Mouse (Mus musculus) left cerebral cortex, postnatal 36 days (tissue): ENCODE results near the gene Sv2b. TPM values are rescaled to one million over a fixed set of nuclear protein-coding genes. Genes with fewer than 3 reads are reported as not detected.

Experiments
- DNase-seq, 2 experiments: peaks; one replicate each; pipeline ENCODE4 v3.0.0; 2021 to 2022; ENCODE audit warnings: low spot score in 2 of 2, mixed read lengths in 1 of 2
- intact Hi-C: fragments of 180-260 bp; cut with DNase I; formaldehyde crosslinking; loops from one replicate; pipeline ENCODE4 v1.15.1; 2025
- total RNA-seq, 2 experiments: library from RNA; stranded (reverse); gene quantifications; 2 replicates each; pipeline ENCODE4 v1.2.3; 2021

Sv2b gene
- total RNA-seq, 2 experiments from 2014 or later: 371 to 401 TPM

- DNase-seq: no peak
- intact Hi-C loops: loop anchor here (1.0 to 10.0 kb wide), 2 partner anchors 231 to 420 kb away; no protein-coding TSS in a partner anchor
Measured at GRCm38 (mm10) chr7:75134710-75135617, 174.1 kb downstream of the Sv2b start.

DNA sequence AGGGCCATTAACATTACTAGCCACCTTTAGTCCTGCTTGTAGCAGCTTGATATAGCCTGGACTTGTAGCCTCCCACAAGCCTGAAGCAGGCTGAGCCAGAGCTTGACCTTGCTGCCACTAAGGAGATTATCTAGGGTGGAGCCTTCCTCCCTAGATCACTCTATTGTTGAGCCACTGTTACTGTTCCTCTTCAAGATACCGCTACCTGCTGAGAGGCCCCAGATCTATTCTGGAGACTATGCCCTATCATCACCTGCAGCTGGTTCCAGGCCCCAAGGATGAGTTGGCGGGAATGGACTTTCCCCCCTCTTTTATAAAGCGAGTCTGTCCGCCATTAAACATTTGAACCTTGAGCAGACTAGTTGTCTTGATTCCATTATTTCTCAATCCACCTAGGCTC lies 181.0 kb downstream of the Sv2b start:
- DNase-seq: no peak
- intact Hi-C loops: no loop called here

- no peak for DNase-seq
- intact Hi-C loops: no loop called here
Measured at GRCm38 (mm10) chr7:75124067-75124466, 185.0 kb downstream of the Sv2b start.

DNA sequence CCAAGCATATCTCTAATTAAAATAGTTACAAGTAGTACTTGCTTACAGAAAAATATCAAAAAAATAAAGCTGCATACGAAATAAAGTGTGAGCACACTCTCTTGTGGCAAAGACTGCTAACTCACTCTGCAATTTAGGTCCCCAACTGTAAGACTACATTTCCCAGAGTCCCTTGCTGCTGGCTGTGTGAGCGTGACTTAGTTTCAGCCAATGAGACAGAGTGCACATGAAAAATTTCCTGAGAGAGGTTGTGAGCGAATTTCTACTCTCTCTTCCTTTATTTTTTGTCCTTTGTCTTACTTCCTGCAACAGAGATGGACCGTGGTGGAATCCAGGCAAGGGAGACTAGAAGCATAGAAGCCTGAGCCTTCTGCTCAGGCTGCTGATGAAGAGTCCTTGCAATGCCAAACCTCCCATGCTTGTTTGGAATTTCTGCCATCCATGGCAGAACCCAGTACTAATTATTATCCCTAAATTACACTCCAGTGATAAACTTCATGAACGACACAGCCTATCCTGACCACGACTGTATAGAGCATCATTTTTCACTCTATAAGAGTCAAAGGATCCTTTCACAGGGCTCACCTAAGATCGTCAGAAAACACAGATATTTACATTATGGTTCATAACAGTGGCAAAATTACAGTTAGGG lies 190.9 kb downstream of the Sv2b start:
- no peak for DNase-seq
- intact Hi-C loops: no loop called here

DNA sequence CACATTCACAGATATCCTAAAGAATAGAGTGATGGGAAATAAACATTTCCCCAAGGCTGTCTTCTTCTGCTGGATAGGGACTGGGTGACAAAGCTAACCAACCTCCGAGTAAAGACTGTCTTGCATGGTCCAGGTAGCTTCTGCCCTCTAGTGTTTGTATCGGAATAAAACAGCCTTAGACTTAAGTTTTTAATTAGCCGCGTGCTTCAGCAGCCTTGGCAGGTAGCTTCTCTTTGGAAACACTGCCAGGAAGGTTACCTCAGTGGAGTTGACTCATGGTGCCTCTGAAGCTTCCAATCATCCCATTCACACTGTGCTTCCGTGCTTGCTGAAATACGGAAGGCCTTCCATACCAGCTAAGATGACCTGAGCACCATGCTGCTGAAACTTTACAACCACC lies 198.4 kb downstream of the Sv2b start:
- intact Hi-C loops: loop anchor here (2.0 kb wide), 2 partner anchors 556 to 740 kb away; partner anchors contain the start of gene Slco3a1
- peak in 1 of 2 experiments; percentile 18 for DNase-seq

DNA sequence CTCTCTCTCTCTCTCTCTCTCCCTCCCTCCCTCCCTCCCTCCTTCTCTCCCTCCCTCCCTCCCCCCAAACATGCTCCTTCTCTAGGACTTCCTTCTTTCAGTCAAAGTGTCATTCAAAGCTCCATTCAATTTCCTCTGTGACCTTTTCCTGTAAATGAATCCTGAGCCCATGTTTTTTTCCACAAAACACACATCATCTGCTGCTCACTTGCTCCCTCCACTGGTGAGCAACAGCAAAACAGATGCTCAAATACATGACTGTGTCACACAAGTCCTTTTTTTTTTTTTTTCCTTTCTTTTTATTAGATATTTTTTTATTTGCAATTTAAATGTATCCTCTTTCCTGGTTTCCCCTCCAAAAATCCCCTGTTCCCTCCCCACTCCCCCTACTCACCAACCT lies 201.6 kb downstream of the Sv2b start:
- intact Hi-C loops: no loop called here
- peak in 1 of 2 experiments; percentile 20 for DNase-seq

- no peak for DNase-seq
- intact Hi-C loops: no loop called here
Measured at GRCm38 (mm10) chr7:75103900-75104299, 205.2 kb downstream of the Sv2b start.

DNA sequence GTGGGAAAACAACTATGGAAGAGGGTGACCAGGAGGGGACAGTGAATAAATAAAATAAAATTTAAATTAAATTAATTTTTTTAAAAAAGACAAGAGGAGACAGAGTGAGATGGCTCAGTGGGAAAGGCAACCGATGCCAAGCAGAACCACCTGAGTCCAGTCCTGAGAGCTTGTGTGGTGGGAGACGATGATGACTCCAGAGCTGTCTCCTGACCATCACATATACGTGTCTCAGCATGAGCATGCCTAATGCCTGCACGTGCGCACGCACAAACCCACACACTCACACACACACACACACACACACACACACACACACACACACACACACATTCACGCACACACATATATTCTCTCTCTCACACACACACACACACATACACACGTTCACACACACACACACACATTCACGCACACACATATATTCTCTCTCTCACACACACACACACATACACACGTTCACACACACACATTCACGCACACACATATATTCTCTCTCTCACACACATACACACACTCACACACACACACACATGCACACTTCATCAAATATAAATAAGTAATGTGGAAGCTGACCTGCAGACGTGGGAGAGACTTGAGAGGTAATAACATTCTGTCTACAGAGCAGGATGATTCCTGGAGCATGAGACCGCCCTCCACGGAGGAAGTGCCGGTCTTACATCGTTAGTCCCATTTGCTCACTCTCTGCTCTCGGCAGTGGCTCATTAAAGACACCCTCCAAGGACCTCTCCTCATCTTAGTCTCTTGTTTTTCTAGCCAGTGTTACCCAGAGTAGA lies 206.3 kb downstream of the Sv2b start:
- no peak for DNase-seq
- intact Hi-C loops: no loop called here

GRCm38 (mm10) chr7:75085473-75085872 lies 223.6 kb downstream of the Sv2b start:
- intact Hi-C loops: no loop called here
- DNase-seq: no peak

GRCm38 (mm10) chr7:75080163-75080562 lies 228.9 kb downstream of the Sv2b start:
- DNase-seq: no peak
- intact Hi-C loops: no loop called here

DNA sequence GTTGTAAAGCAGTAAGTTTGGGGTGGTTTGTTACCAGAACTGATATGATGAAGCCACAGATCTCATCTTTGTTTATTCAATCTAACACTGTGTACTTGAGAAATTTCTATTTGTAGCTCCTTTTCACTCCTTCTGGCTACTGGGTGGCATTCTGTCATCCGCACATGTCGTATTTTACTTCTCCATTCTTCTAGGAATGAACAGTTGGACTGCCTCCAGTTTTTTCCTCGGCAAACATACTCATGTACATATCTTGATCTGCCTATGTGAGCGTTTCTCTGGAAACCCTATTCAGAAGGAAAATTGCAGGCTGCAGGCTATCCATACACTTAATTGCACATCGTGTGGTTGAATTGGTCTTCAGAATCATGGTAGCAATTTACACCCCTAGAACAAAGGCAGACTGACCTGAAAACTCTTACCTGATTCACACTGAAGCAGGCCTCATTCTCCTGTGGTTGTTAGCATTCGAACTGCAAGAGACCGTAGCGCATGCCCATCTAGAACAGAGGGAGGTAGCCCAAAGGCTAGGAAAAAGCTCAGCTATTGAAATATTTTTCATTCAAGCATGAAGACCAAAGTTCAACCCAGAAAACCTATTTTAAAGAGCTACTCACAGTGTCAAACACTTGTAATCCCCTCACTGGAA lies 231.4 kb downstream of the Sv2b start:
- intact Hi-C loops: no loop called here

More for the DNA sequence above, 231.4 kb downstream of the Sv2b start:
- no peak for DNase-seq

Other genes with a start within 250 kb of the Sv2b start
- 10 to 100 TPM; 17.4 to 26.4 TPM for gene Akap13, start 146.3 kb upstream of the Sv2b start, total RNA-seq